Mouse (Mus musculus): Measurements from ENCODE around the gene Cyb5r2.
A peak's percentile ranks its signal among the peaks of the same experiment; 100 is the strongest.

Cyb5r2 gene

DNA sequence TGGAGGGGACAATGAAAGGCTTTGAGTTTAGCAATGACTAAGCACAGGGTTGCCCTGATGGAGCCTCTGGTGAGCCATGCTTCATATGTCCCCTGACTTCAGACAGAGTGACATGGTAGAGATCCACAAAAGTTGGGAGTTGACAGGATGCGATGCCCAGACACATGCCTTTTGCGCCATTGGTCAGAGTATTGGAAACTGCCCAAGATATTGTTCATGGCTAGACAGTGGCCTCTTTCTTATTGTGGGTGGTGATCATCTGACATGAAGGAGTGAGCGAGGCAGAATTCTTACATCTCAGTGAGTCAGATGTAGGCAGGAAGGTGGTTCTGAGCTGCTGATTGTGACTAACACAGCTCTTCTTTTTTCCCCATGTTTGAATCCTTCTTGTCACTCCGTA lies 35.3 kb downstream of the Cyb5r2 start:
- DNase-seq (ENCODE audit: low read depth), result no peak

- no peak for DNase-seq (ENCODE audit: low read depth)
Measured at GRCm38 (mm10) chr7:107720771-107721170, 37.1 kb downstream of the Cyb5r2 start.

GRCm38 (mm10) chr7:107714067-107714466 lies 43.8 kb downstream of the Cyb5r2 start:
- DNase-seq (ENCODE audit: low read depth), result no peak

DNA sequence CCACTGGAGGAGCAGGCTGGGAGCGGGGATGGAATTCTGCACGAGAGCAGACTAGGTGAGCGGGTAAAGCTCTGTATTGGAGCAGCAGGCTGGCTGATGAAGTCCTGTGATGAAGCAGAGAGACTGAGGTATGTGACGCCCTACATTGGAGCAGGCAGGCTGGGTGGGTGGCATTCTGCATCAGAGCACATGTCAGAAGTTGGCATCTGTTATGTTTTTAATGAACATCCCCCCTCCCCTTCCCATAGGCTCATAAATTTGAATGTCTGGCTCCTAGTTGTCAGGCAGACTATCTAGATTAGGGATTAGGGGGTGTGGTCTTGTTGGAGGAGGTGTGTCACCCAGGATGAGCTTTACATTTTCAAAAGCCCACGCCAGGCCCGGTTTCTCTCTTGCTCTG lies 45.1 kb downstream of the Cyb5r2 start:
- no peak for DNase-seq (ENCODE audit: low read depth)

- DNase-seq (ENCODE audit: low read depth), result peak; percentile 25
Measured at GRCm38 (mm10) chr7:107708491-107709112, 49.2 kb downstream of the Cyb5r2 start.

DNA sequence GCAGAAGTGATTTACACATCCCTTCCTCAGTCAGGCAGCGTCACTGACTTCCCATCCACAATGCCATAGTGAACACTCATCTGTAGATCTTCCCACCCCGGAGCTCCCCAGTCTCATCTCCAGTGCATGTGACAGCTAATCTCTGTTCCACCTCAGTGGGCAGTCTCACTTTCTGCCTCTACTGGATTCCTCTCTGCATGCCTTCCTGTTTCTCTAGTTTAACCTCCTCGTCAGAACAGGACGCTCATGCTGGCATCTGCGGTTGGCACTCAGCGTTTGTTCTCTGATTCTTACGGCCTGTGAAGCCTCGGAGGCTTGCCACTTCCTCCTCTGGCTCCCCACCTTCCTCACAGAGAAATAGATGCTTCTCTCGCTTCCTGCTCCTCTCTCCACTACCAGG lies 50.2 kb downstream of the Cyb5r2 start:
- peak; percentile 10 for DNase-seq (ENCODE audit: low read depth)

- no peak for DNase-seq (ENCODE audit: low read depth)
Measured at GRCm38 (mm10) chr7:107705941-107706340, 51.9 kb downstream of the Cyb5r2 start.

GRCm38 (mm10) chr7:107702461-107703380 lies 55.1 kb downstream of the Cyb5r2 start:
- no peak for DNase-seq (ENCODE audit: low read depth)

- no peak for DNase-seq (ENCODE audit: low read depth)
Measured at GRCm38 (mm10) chr7:107700646-107701045, 57.2 kb downstream of the Cyb5r2 start.

DNA sequence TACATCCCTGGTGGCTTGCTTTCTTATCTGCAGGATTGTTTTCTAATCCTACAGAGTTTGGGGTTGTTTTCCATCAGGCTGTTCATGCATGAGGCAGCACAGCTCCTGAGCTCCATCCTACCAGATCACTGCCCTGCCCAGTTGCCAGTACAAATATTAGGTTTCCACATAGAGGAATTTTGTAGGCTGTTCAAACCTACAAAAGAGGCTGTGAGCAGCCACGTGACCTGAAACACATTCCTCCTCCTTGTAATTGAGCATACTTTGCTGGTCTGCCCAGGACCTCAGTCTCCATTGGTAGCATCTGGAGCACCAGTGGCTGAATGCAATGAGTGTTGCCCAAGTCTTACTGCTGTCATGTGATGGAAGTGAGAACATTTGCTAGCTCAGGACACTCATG lies 57.9 kb downstream of the Cyb5r2 start:
- no peak for DNase-seq (ENCODE audit: low read depth)
